24 mouse cellular contexts compared by ENCODE assay signal in the genomic region with DNA sequence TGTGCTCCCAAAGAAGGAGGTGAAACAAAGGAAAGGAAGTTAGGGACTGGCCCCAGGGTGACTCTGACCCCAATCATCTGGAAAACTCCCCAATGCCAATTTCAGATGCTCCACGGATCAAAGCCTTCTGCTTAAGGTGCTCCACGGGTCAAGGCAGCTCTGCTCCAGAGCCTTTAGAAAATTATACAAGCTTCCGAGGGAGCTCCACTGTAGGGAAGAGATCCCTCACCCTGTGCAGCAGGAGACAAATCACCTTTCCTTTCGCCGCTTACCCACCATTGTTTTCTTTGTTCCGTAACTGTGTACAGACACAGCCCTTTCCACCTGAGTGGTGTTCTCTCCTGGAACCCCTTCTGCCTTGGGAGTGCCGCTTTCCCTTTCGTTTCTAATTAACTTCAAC.
"Had no signal": no experiment of that assay in that cellular context is flagged by ENCODE, and none has a peak within 500 bp of the region (broad histone marks: within the 10 kb centered on the region; RNA-seq: fewer than 3 reads in every experiment).

No protein-coding gene starts in this region.

- H3K4me1 ChIP-seq: hindbrain, embryonic 15.5 days had no signal

- H3K36me3 ChIP-seq: heart, embryonic 10.5 days; heart, embryonic 13.5 days; heart, embryonic 15.5 days; hindbrain, embryonic 13.5 days; hindbrain, embryonic 15.5 days; limb, embryonic 13.5 days; limb, embryonic 15.5 days; liver, embryonic 12.5 days had no signal

- H3K4me3 ChIP-seq: gastrocnemius, adult 2 months; heart, embryonic 10.5 days; heart, embryonic 13.5 days; heart, embryonic 15.5 days; hindbrain, embryonic 13.5 days; hindbrain, embryonic 15.5 days; limb, embryonic 13.5 days; limb, embryonic 15.5 days; liver, embryonic 12.5 days had no signal

- DNase-seq: gastrocnemius, adult 2 months; gastrocnemius, postnatal 10 days; gastrocnemius, postnatal 25 days; heart, adult 18-20 months; heart, postnatal 14 days; heart, postnatal 36 days; kidney, adult 2 months; kidney, postnatal 14 days; kidney, postnatal 36 days; layer of hippocampus, adult 9-11 months; layer of hippocampus, postnatal 36 days; left cerebral cortex, postnatal 4 days had no signal

- H3K4me2 ChIP-seq: heart, embryonic 13.5 days; heart, embryonic 15.5 days; hindbrain, embryonic 13.5 days; hindbrain, embryonic 15.5 days; limb, embryonic 13.5 days; limb, embryonic 15.5 days; liver, embryonic 12.5 days had no signal

- H3K27ac ChIP-seq: gastrocnemius, adult 2 months; heart, embryonic 10.5 days; heart, embryonic 13.5 days; heart, embryonic 15.5 days; hindbrain, embryonic 13.5 days; hindbrain, embryonic 15.5 days; hindbrain, postnatal 0 days; limb, embryonic 13.5 days; limb, embryonic 15.5 days; liver, embryonic 12.5 days; liver, embryonic 14.5 days had no signal

- H3K9ac ChIP-seq: heart, embryonic 13.5 days; heart, embryonic 15.5 days; hindbrain, embryonic 13.5 days; hindbrain, embryonic 15.5 days; limb, embryonic 13.5 days; limb, embryonic 15.5 days; liver, embryonic 12.5 days; liver, embryonic 14.5 days had no signal

- H3K27me3 ChIP-seq: hindbrain, embryonic 13.5 days; hindbrain, embryonic 15.5 days had no signal

- H3K9me3 ChIP-seq: heart, embryonic 10.5 days; heart, embryonic 13.5 days; heart, embryonic 15.5 days; hindbrain, embryonic 13.5 days; hindbrain, embryonic 15.5 days; limb, embryonic 13.5 days; limb, embryonic 15.5 days; liver, embryonic 12.5 days had no signal

- ATAC-seq: forebrain, embryonic 16.5 days; hindbrain, postnatal 0 days; intestine, embryonic 16.5 days; liver, embryonic 12.5 days had no signal
